10 mouse cellular contexts compared by ENCODE assay signal in the genomic region with DNA sequence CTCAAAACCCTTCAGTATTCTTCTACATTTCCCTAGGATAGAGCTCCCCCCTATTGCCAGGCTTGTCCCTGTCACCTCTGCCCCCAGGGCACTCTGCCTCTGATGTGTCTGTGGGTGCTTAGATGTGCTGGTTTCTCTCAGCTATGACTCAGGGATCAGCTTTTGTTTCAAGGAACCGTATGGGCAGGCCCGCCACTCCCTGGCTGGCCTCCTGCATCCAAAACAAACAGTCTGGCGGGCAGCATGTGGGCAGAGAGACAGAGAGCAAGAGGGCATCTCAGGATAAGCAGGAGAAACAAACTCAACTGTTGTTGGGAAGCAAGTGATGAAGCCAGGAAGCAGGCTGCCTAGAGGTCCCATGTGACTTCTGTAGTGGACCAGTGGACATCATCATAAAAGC. TPM values are rescaled to one million over a fixed set of nuclear protein-coding genes. Genes with fewer than 3 reads are reported as not detected.
DNase-seq lines count a peak whose midpoint lies in the region; TF ChIP-seq lines count a peak whose summit lies in the region.
"Had no signal": no experiment of that assay in that cellular context is flagged by ENCODE, and none has a peak within 500 bp of the region (broad histone marks: within the 10 kb centered on the region; RNA-seq: fewer than 3 reads in every experiment).

No protein-coding gene starts in this region.

- TF ChIP-seq CTCF in kidney, adult 2 months (conservative IDR thresholded peaks at IDR 0.05; ENCODE audit: insufficient read depth, insufficient read length, low read depth, low read length): no peak

- WGBS in kidney, adult 2 months: 59% methylated on average over 3 of the region's 3 CpGs

- no peaks in the 10 kb centered on the region for H3K36me3 ChIP-seq in kidney, adult 2 months (ENCODE audit: control insufficient read depth, insufficient read depth, low read length)
- H3K36me3 ChIP-seq: G1E had no signal

- no peaks in the 10 kb centered on the region for H3K4me1 ChIP-seq in kidney, adult 2 months (ENCODE audit: control insufficient read depth, insufficient read depth, low read length)

- no peak for TF ChIP-seq POLR2A in kidney, adult 2 months (IDR thresholded peaks at IDR 0.05; ENCODE audit: low read depth, low read length)

- no peaks in the 10 kb centered on the region for H3K27me3 ChIP-seq in kidney, adult 2 months (replicated peaks; ENCODE audit: control insufficient read depth, insufficient read depth, low read length)

- DNase-seq in kidney, adult 2 months: peak; percentile 41
- DNase-seq in kidney, postnatal 10 days: no peak
- DNase-seq in R1 (ENCODE audit: low read depth, low spot score): peak; percentile 11
- peak; percentile 73 for DNase-seq in cerebellum, adult 9-10 months
- peak; percentile 23 for DNase-seq in lung, postnatal 14 days
- no peak for DNase-seq in thymus, postnatal 4 days
- no peak for DNase-seq in right cerebral cortex, adult 18-20 months
- DNase-seq: thymus, postnatal 36 days had no signal

- no peak overlapping the region for H3K4me3 ChIP-seq in kidney, adult 2 months (ENCODE audit: insufficient read depth, low read depth, low read length)

- H3K27ac ChIP-seq in kidney, adult 2 months (ENCODE audit: insufficient read depth, low read depth, low read length): no peak overlapping the region
- H3K27ac ChIP-seq: hindbrain, embryonic 14.5 days had no signal

RNA-seq across cellular contexts. Expression of a gene that starts 9.9 kb away (rescaled TPM):
- polyA plus RNA-seq in kidney, adult 2 months (2012; rRNA removed): 58.5 and 63.3 TPM in 2 replicates
- polyA plus RNA-seq: G1E had no signal

Comparison
In these comparisons a context has a peak if more than half of its experiments do, and no peak if none do; other contexts are left out.
1. DNase-seq: peak in kidney, adult 2 months (single experiment), R1 (single experiment), cerebellum, adult 9-10 months (single experiment) and lung, postnatal 14 days (single experiment); none in kidney, postnatal 10 days (single experiment), thymus, postnatal 4 days (single experiment) and right cerebral cortex, adult 18-20 months (single experiment).